Mouse (Mus musculus): ENCODE measurements at regions not wholly inside any gene's neighbourhood (a gene's known extent, or its start where the extent isn't known, plus 50 kb on each side); places are given as distances from the start of the nearest gene placed in this dataset.

- Histone ChIP-seq H3K9ac (no peak overlapping the region), H3K4me3 (no peak overlapping the region)
- 100% methylated on average over 1 of the region's 1 CpGs for WGBS
These were observed 51.7 kb upstream of the Camk1g start for GRCm38 (mm10) chr1:193421820-193422219.

GRCm38 (mm10) chr1:193421414-193421813, 51.3 kb upstream of the Camk1g start:
- Histone ChIP-seq H3K9me3 (no peaks in the 10 kb centered on the region), H3K27me3 (no peaks in the 10 kb centered on the region), H3K4me3 (no peak overlapping the region), H3K27ac (no peak overlapping the region), H3K4me2 (replicated peaks) (no peak overlapping the region), H3K36me3 (no peaks in the 10 kb centered on the region), H3K9ac (no peak overlapping the region), H3K4me1 (0 out of 2 replicates have a peak, but pooled peaks cover 7% of the 10 kb centered on the region)
- no peak for ATAC-seq (ENCODE audit: insufficient number of reproducible peaks, insufficient read depth, low FRiP score, low TSS enrichment)

More at GRCm38 (mm10) chr1:193421820-193422219, 51.7 kb upstream of the Camk1g start:
- Histone ChIP-seq H3K4me2 (replicated peaks) (no peak overlapping the region), H3K36me3 (no peaks in the 10 kb centered on the region), H3K9me3 (no peaks in the 10 kb centered on the region), H3K4me1 (0 out of 2 replicates have a peak, but pooled peaks cover 7% of the 10 kb centered on the region), H3K27me3 (no peaks in the 10 kb centered on the region), H3K27ac (no peak overlapping the region)
- ATAC-seq (ENCODE audit: insufficient number of reproducible peaks, insufficient read depth, low FRiP score, low TSS enrichment) = no peak

MicroRNAs in the stretch of these regions (microRNA counts, 519-probe panel; counts per million panel counts)
- microRNA mmu-miR-205 = 7,377 counts per million, percentile 98 among the panel's probes with 10 or more counts

Small RNA genes in the stretch of these regions (microRNA-seq; reads per million reads assigned to microRNA genes)
- gene Mir205 = 10,075 reads per million, percentile 95 among the genes with 10 or more reads in this experiment

Data from embryonic facial prominence, embryonic 12.5 days (tissue).